In genomic region chr5:23787536-23788389, GRCm38 (mm10) we compare ENCODE assay signal across 8 mouse cellular contexts. TPM values are rescaled to one million over a fixed set of nuclear protein-coding genes. Genes with fewer than 3 reads are reported as not detected.
DNase-seq lines count a peak whose midpoint lies in the region; ATAC-seq lines count a peak whose summit lies in the region.

TSS of gene Rint1 (plus strand) at chr5:23787711.

- H3K9ac ChIP-seq in hindbrain, embryonic 12.5 days: peak within 1 kb of the TSS; percentile 89

- 4% methylated on average over 47 of the region's 47 CpGs for WGBS in hindbrain, embryonic 12.5 days

- peaks cover 7% of the 10 kb centered on the region; the same call in 1 of the 2 replicates for H3K36me3 ChIP-seq in hindbrain, embryonic 12.5 days

- peak within 1 kb of the TSS; percentile 86 for H3K4me3 ChIP-seq in hindbrain, embryonic 12.5 days

- H3K4me1 ChIP-seq in hindbrain, embryonic 12.5 days: peaks cover 9% of the 10 kb centered on the region

- no peaks in the 10 kb centered on the region for H3K9me3 ChIP-seq in hindbrain, embryonic 12.5 days (replicated peaks)

- peak; percentile 97 for DNase-seq in NIH3T3 (ENCODE audit: low read depth)
- peak; percentile 98 to 99 for DNase-seq in cerebellum, postnatal 10 days
- peak; percentile 78 to 92 for DNase-seq in frontal cortex, postnatal 10 days (ENCODE audit: low spot score in 2 of 2)
- peak; percentile 95 to 96 for DNase-seq in layer of hippocampus, postnatal 14 days (ENCODE audit: low spot score in 2 of 2)
- peak; percentile 99 for DNase-seq in lung, postnatal 14 days
- peak; percentile 87 for DNase-seq in retina, adult 2 months (ENCODE audit: low read depth, low spot score)
- peak; percentile 87 to 94 for DNase-seq in thymus, postnatal 36 days

- no peaks in the 10 kb centered on the region for H3K27me3 ChIP-seq in hindbrain, embryonic 12.5 days

- H3K4me2 ChIP-seq in hindbrain, embryonic 12.5 days (replicated peaks): peak within 1 kb of the TSS; percentile 93

- ATAC-seq in hindbrain, embryonic 12.5 days (ENCODE audit: low FRiP score): peak; percentile 90

- H3K27ac ChIP-seq in hindbrain, embryonic 12.5 days: peak within 1 kb of the TSS; percentile 83

RNA-seq across cellular contexts. Expression of gene Rint1, which starts in this region (rescaled TPM):
- polyA plus RNA-seq in hindbrain, embryonic 12.5 days (2016; fragmentation: Nextera tagmentation; extraction: Ambion mirVana): 39.6 and 40.1 TPM in 2 replicates
- 10 to 100 TPM; 20.7 to 22.8 TPM for total RNA-seq in layer of hippocampus, postnatal 14 days (2021)

Comparison
In these comparisons a context has a peak if more than half of its experiments do, and no peak if none do; other contexts are left out.
1. Peak in every context shown above with its lines: DNase-seq, ATAC-seq, H3K4me3 ChIP-seq and H3K27ac ChIP-seq.